10 mouse cellular contexts compared by ENCODE assay signal in the genomic region with DNA sequence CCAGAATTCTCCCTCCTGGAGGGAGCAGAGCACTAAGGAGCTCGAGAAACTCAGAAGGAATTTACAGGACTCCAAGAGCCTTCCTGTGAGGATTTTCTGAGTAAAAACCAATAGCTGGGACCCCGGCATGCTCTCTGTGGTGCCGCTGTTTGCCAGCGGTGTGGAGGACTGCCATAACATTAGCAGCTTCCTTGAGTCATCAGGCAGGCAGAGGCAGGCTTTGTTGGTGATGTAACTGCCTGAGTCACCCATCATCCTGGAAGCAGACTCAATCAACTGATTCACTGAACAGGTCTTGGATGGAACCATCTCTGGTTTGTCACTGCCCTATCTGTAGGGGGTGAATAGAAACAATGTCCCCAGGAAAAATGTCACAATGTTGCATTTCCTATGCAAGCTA.
A peak's percentile ranks its signal among the peaks of the same experiment; 100 is the strongest.
DNase-seq lines count a peak whose midpoint lies in the region.
"Had no signal": no experiment of that assay in that cellular context is flagged by ENCODE, and none has a peak within 500 bp of the region (broad histone marks: within the 10 kb centered on the region; RNA-seq: fewer than 3 reads in every experiment).

No protein-coding gene starts in this region.

- intact Hi-C loops in left cerebral cortex, postnatal 10 days (cut with DNase I), result no loop called here

- DNase-seq in left cerebral cortex, adult 18-20 months (ENCODE audit: low spot score in 2 of 2), result peak; percentile 47 to 49
- no peak for DNase-seq in left cerebral cortex, postnatal 10 days (ENCODE audit: extremely low spot score in 1 of 2, low spot score in 2 of 2)
- DNase-seq in adipocyte (ENCODE audit: low spot score) (peak; percentile 51), liver (no peak)
- DNase-seq in fibroblast of lung, adult 2 months (ENCODE audit: low read depth), result peak; percentile 88
- peak; percentile 31 for DNase-seq in right cerebral cortex, postnatal 25 days
- DNase-seq in cerebellum, postnatal 10 days, result no peak
- DNase-seq in embryo, embryonic 11 days, result no peak
- DNase-seq: cerebellum, postnatal 36 days; liver, embryonic 13.5 days had no signal

Comparison
In these comparisons a context has a peak if more than half of its experiments do, and no peak if none do; other contexts are left out.
1. DNase-seq: peak in left cerebral cortex, adult 18-20 months (2 of 2), adipocyte (single experiment), fibroblast of lung, adult 2 months (single experiment) and right cerebral cortex, postnatal 25 days (single experiment); none in left cerebral cortex, postnatal 10 days (0 of 2), cerebellum, postnatal 10 days (0 of 2), embryo, embryonic 11 days (single experiment) and liver (single experiment).